Mouse (Mus musculus) urinary bladder, adult 2 months (tissue): Measurements from ENCODE around the gene Npy. TPM values are rescaled to one million over a fixed set of nuclear protein-coding genes. Genes with fewer than 3 reads are reported as not detected.

Source experiments
- DNase-seq: peaks from one replicate; pipeline ENCODE4 v3.0.0; 2022; ENCODE audit warnings: low spot score
- polyA plus RNA-seq: library from polyadenylated mRNA; depleted of rRNA; stranded (reverse); fragments of >200 nt; gene quantifications from 2 replicates; pipeline ENCODE4 v1.2.3, GENCODE M21; 2012; rRNA removed

Gene Npy
- 4.3 and 4.4 TPM in 2 replicates for polyA plus RNA-seq

GRCm38 (mm10) chr6:49821961-49822870 lies at the start of gene Npy:
Gene Npy, plus strand, starts transcription at chr6:49822710.
- peak; percentile 29 for DNase-seq

GRCm38 (mm10) chr6:49775006-49775405 lies 47.5 kb upstream of the Npy start:
- DNase-seq: no peak

- DNase-seq: no peak
Measured at GRCm38 (mm10) chr6:49778109-49778508, 44.4 kb upstream of the Npy start.

GRCm38 (mm10) chr6:49778729-49779128 lies 43.8 kb upstream of the Npy start:
- no peak for DNase-seq

- DNase-seq: no peak
Measured at GRCm38 (mm10) chr6:49779606-49780005, 42.9 kb upstream of the Npy start.

- DNase-seq: no peak
Measured at GRCm38 (mm10) chr6:49780846-49781400, 41.6 kb upstream of the Npy start.

- no peak for DNase-seq
Measured at GRCm38 (mm10) chr6:49781852-49782251, 40.7 kb upstream of the Npy start.

- DNase-seq: no peak
Measured at GRCm38 (mm10) chr6:49782679-49783078, 39.8 kb upstream of the Npy start.

- no peak for DNase-seq
Measured at GRCm38 (mm10) chr6:49792524-49792923, 30.0 kb upstream of the Npy start.

GRCm38 (mm10) chr6:49804105-49804504 lies 18.4 kb upstream of the Npy start:
- DNase-seq: no peak

- DNase-seq: no peak
Measured at GRCm38 (mm10) chr6:49808076-49808475, 14.4 kb upstream of the Npy start.

- no peak for DNase-seq
Measured at GRCm38 (mm10) chr6:49817183-49817582, 5.3 kb upstream of the Npy start.

GRCm38 (mm10) chr6:49817625-49818024 lies 4.9 kb upstream of the Npy start:
- no peak for DNase-seq

- no peak for DNase-seq
Measured at GRCm38 (mm10) chr6:49822871-49823230, 341 bp downstream of the Npy start.

GRCm38 (mm10) chr6:49823371-49823770 lies 861 bp downstream of the Npy start:
- no peak for DNase-seq

GRCm38 (mm10) chr6:49823821-49824220 lies 1.3 kb downstream of the Npy start:
- no peak for DNase-seq

- no peak for DNase-seq
Measured at GRCm38 (mm10) chr6:49831579-49831978, 9.1 kb downstream of the Npy start.

- no peak for DNase-seq
Measured at GRCm38 (mm10) chr6:49856830-49857229, 34.3 kb downstream of the Npy start.

GRCm38 (mm10) chr6:49867571-49867970 lies 45.1 kb downstream of the Npy start:
- no peak for DNase-seq

GRCm38 (mm10) chr6:49871071-49871470 lies 48.6 kb downstream of the Npy start:
- no peak for DNase-seq

- DNase-seq: no peak
Measured at GRCm38 (mm10) chr6:49873556-49873955, 51.0 kb downstream of the Npy start.

- no peak for DNase-seq
Measured at GRCm38 (mm10) chr6:49875160-49875559, 52.6 kb downstream of the Npy start.

- no peak for DNase-seq
Measured at GRCm38 (mm10) chr6:49875791-49876190, 53.3 kb downstream of the Npy start.
